Mouse (Mus musculus) kidney, adult 9 months (tissue): Measurements from ENCODE around the gene Nell1.
"Not testable (repeated sequence)": the region's sequence is repeated elsewhere in the genome, so short reads cannot be mapped to it uniquely, and the experiment has no call there.

Experiments
- DNase-seq: peaks from one replicate; pipeline ENCODE4 v3.0.0; 2022

The Nell1 gene

GRCm38 (mm10) chr7:49974841-49975440 is at the start of gene Nell1:
Gene Nell1, plus strand, starts transcription at chr7:49974864.
- no peak for DNase-seq

DNA sequence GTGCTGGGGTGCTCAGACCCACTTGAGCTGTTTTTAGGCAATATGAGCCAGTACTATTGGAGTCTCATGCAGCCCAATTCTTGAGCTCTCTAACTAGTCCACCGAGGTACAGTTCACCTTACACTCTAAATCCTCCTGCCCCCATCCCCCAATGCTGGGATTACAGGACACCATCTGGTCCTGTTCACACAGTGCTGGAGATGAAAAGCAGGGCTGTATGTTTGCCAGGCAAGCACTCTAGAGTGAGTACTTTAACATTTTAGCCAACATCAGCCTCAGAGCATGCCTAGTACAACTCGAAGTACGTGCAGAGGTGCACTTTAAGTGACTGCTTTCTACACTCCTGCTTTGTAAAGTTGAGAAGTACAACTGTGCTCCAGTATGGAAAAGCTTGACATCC is 46.1 kb upstream of the Nell1 start:
- DNase-seq: no peak

- DNase-seq: no peak
Observed at GRCm38 (mm10) chr7:49929999-49930398, 44.7 kb upstream of the Nell1 start.

DNA sequence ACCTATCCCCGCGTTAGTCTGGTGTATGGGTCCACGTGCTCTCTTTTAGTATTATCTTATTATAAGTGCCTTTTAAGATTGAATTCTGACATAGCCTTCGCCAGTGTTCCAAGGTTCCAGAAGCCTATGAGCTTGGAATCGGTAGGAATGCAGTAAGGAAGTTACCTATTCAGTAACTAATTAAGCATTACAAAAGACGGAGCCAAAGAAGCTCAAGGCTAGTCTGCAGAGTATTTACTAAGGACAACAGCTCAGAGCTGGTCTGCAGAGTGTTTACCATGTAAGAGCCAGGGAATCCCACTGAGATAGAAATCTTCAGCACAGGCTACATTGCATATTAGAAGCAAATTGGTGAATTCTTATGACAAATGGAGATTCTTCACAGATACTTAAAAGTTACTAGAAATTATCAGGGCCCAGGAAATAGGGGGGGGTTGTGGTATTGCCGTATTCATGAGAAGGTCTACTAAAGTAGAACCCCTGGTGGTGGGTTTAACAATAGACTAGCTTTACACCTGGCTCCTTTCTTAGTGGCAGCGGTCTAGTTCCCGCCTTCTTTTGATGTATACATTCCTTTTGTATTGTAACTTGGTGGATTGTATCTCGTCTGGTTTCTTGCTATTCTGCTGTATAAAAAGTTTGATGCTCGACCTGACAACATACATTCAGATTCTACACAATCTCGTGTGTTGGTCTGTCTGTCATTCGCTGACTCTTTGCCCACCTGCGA is 41.1 kb upstream of the Nell1 start:
- not testable (repeated sequence) for DNase-seq

DNA sequence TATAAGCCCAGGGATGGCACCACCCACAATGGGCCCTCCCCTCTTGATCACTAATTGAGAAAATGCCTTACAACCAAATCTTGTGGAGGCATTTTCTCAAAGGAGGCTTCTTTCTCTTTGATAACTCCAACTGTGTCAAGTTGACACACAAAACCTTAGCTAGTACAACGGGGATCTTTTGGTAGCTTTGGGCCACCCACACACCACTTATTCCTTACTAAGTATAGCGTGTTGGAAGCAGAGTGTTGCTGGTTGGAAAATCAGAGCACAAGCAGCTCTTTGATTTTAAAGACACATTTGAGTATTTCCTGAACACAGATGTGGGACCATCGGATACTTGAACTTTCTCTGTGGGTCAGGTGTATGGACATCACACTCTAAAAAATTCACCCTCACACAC is 37.8 kb upstream of the Nell1 start:
- DNase-seq: no peak

- no peak for DNase-seq
Observed at GRCm38 (mm10) chr7:49942023-49942422, 32.6 kb upstream of the Nell1 start.

- DNase-seq: no peak
Observed at GRCm38 (mm10) chr7:49942490-49942889, 32.2 kb upstream of the Nell1 start.

GRCm38 (mm10) chr7:49946691-49947090 is 28.0 kb upstream of the Nell1 start:
- DNase-seq: no peak

DNA sequence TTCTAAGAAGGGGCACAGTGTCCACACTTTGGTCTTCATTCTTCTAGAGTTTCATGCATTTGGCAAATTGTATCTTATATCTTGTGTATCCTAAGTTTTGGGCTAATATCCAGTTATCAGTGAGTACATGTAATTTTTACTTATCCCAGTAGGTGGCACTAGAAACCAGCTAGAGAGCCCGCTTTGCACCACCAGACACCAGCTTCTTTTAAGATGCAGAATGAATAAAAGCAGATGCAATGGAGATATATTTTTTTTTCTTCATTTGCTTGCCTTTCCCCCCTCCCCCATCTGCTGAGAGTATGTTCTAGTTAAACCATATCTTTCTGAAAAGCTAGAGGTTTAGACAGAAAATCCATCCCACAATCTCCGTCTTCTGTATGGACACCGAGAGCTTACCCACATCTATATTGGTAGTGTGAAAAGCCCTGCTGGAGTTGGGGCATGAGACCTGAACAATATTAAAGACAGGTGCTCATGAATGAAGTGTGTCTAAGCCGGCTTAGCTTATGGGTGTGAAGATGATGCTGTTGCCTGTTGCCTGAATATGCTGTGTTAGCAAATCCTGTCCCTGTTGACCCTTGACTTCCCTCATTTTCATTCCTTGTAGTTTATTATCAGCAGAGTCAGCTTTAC is 21.0 kb upstream of the Nell1 start:
- DNase-seq: peak; percentile 61

GRCm38 (mm10) chr7:49954834-49955233 is 19.8 kb upstream of the Nell1 start:
- no peak for DNase-seq

GRCm38 (mm10) chr7:49957142-49957541 is 17.5 kb upstream of the Nell1 start:
- peak; percentile 58 for DNase-seq

DNA sequence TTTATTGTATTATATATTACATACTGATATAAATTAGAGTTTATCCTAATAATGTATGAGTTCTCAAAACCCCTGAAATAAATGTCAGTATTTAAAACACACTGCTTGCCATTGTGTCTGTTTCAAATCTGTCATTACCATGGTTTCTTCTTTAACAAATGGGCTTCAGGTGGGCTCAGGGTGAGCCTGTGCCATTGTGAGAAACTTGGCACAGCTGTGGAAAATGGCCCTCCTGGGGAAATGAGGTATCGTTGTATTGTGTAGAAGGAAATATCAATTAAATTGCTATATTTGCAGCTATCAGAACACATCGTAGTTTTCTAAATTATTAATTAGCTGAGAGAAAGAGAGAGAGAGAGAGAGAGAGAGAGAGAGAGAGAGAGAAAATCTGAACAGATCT is 10.9 kb upstream of the Nell1 start:
- DNase-seq: no peak

GRCm38 (mm10) chr7:49969516-49969915 is 5.1 kb upstream of the Nell1 start:
- no peak for DNase-seq

DNA sequence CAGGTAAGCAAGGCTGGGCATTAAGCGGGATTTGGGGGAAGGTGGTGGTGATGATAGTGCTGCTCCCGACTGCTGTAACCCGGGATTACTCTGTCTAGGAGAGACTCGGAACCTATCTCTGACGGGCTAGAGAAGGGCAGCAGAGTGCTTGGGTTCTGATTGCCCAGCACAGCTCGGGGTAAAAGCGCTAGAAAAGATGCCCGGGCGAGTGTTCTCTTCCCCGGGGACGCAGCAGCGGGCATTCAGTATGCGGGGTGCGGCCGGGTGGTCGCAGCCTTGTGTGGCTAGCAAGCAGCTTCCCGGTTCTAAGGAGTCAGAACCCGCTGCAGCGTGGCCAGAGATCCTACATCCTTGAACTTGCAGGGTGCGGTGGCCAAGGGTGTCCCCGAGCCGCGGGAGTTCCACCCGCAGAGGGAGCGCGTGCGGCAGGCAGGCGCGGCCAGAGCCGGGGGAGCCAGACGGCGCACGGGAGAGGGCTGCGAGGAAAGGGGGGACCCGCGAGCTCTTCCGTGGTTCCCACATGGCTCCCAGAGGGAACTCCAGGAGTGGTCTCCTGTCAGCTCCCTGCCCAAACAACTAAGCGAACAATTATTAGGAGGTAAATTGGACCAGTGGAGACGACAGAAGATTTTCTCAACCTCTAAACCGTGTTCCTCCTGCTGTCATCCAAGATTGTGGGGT is 917 bp downstream of the Nell1 start:
- no peak for DNase-seq

GRCm38 (mm10) chr7:49981511-49982227 is 7.0 kb downstream of the Nell1 start:
- no peak for DNase-seq

GRCm38 (mm10) chr7:49984698-49985097 is 10.0 kb downstream of the Nell1 start:
- DNase-seq: no peak

GRCm38 (mm10) chr7:49985947-49986346 is 11.3 kb downstream of the Nell1 start:
- no peak for DNase-seq

- no peak for DNase-seq
Observed at GRCm38 (mm10) chr7:49999321-49999720, 24.7 kb downstream of the Nell1 start.

DNA sequence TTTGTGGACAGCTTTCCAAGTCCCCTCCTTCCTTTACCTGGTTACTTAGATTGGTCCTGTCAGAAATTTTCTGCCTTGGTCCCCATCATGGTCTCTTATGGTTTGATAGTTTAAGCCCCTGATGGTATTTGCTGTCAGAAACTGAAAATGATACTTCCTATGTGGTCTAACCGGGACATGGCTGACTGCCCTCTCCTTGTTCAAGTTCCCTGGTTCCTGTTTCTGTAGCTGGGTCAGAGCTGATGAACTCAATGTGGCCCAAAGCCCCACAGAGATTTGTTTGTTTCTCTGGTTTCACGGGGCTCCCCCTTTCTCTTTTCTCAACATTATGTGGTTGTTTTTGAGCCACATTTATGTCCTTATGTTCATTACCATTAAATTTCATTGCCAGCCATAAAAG is 30.6 kb downstream of the Nell1 start:
- DNase-seq: no peak

DNA sequence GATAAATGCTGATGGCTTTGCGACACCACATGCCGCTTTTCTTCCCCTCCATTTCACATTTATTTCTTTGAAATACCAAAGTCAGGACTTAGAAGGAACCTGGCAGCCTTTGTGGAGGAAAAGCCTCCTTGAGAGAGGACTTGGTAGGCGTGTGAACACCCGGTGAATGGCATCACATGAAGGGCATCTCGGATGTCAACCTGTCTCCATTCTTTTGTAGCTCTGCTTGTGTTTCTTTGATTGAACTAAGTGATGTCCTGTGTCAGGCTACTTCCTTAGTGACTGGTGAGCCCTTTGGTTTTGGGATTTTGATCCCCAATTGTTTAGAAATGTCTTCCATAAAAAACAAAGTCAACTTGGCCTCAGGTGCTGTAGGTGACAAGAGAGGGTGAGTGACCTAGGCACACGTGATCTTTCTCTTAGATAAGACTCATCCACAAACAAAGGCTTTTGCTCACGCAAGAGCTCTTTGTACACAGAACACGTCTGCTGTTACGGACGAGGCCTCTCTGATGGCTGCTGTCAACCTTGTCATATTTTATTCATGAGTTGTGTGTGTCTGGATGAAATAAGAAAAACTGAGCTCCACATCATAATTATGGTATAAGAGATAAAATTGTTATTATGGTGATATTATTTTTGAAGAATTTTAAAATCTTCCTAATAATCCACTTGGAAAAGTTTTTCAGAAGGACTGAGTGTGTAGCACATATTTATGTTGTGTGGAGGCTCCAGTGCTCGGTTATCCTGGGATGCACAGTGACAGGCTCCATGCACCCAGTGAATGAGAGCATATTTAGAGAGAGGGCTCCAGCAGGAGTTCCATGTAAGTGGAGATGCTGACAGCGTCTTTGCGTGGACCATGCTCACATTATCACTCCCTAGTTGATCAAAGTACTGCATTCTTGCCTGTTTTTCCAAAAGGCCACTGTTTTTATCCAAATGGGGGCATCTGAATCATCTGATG is 60.8 kb downstream of the Nell1 start:
- DNase-seq: no peak

- no peak for DNase-seq
Observed at GRCm38 (mm10) chr7:50041112-50041511, 66.4 kb downstream of the Nell1 start.

DNA sequence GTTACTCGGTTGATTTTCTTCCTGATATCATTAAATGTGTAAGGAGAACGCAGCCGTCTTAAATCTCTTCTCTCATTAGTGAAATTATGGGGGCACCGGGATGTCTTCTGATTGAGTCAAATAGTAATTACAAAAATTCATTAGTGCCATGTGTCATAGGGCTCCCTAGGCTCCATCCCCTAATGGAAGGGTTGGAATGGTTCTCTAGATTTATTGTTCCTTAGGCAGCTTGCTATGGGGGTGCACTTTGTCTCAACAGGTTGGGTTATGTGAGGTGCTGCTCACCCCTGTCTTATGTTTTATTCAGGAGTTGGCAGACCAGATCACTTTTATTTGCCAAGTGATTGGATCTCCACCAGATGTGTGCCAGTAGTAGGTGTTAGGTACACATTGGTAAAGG is 75.5 kb downstream of the Nell1 start:
- no peak for DNase-seq
